Mouse (Mus musculus) embryonic stem cell, embryonic (primary cell): ENCODE measurements at regions not wholly inside any gene's neighbourhood (a gene's known extent, or its start where the extent isn't known, plus 50 kb on each side); places are given as distances from the start of the nearest gene placed in this dataset.
"Not testable (repeated sequence)": the region's sequence is repeated elsewhere in the genome, so short reads cannot be mapped to it uniquely, and the experiment has no call there.

Experiments used
- CTCF ChIA-PET, 4 experiments: fragments of 300-600 bp in 2 of 4; fragments of 350-600 bp in 2 of 4; sonication (Branson Sonifier 250); formaldehyde crosslinking; loops; one replicate each; lab custom pipeline; 2022; ENCODE audit warnings: inconsistent platforms in 2 of 4; lab: Charles Lee
- POLR2A ChIA-PET, 4 experiments: fragments of 300-600 bp in 2 of 4; fragments of 350-600 bp in 2 of 4; sonication (Branson Sonifier 250); formaldehyde crosslinking; loops; one replicate each; lab custom pipeline; 2022; ENCODE audit warnings: antibody characterized with exemption in 4 of 4, inconsistent platforms in 1 of 4; lab: Charles Lee

DNA sequence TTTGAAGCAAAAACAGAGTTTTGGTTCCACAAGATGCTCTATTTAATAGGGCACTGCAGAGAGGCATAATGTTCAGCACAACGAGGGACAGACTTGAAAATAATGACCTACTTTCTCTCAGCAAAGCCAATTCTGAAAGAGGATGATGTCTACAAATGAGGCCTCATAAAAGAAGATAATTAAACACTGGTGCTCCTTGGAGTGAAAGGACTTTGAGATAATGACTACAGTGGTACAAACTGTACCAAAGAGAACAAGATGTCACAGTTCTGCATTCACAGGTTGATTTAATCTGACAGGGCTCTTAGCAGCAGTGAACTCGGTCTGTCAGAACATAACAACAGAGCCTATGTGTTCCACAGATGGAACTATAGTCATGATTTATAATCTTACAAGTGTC lies 305.4 kb downstream of the Hdgfl1 start:
- CTCF ChIA-PET: no interaction called here
- POLR2A ChIA-PET: no interaction called here

DNA sequence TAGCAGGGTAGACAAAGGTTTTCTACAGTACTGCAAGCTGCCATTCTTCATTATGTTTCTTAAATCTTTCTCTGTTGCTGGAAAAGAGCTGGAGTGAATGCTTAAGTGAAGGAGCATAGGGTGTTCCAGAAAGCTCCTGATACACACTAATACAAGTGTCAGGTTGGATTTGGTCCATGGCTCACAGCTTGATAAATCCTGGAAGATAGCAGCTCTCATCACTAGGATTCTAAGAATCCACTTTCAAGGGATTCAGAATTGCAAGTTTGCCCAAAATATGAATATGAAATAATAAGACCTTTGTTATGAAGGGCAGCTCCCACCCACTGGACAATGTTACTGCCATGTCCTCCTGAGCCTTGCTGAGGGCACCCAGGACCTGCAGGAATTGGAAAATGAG lies 305.9 kb downstream of the Hdgfl1 start:
- ChIA-PET CTCF (no interaction called here), POLR2A (no interaction called here)

DNA sequence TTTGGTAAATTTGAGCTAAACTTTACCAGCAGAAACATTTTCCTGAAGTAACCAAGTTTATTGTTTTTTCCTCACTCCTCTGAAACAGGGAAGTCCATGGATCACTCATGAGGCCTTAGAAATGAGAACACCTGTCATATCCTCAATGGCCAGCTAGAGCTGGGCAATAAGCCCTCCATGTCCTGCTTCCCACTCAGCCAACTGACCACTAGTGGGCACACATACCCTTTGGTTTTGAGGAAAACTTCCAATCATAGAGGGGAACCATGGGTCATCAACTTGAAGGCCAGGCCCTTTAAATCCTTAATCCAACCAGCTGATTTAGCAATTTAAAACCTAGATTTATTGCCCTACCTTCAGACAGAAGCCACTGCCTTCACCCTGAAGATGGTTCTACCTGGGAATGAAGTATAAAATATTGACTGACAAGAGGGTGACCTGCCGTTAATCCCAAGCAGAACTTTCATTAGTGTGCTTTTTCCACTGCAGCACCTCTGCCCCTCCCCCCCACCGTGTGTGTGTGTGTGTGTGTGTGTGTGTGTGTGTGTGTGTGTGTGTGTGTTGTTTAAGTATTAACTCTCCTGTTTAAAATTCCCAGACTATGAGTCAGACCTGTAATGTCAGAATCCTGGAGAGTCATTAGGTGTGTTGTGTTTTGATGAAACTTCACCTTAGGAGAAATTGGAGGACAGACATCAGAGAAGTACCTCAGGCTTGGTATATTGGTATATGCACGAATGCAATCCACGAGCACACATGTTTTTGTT lies 312.3 kb downstream of the Hdgfl1 start:
- CTCF ChIA-PET: no interaction called here
- POLR2A ChIA-PET: no interaction called here

DNA sequence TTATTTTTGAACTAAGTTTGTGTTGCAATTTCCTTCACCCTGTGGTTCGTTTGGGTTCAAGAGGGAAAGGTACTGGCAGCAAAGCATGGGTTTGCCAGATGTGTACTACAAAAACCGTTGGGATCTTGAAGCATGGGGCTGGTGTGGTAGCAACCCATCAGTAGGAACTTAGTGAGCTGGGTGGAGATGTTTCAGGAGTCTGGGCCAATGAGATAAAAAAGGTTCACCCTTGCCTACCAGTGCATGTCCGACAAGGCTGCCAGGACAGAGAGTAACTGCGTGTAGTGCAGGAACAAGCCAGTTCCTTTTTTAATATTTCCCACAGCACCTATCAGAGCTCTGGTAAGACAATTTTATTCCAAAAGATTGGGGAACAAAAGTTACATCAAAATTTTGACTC lies 343.3 kb downstream of the Hdgfl1 start:
- POLR2A ChIA-PET: no interaction called here
- CTCF ChIA-PET: no interaction called here

DNA sequence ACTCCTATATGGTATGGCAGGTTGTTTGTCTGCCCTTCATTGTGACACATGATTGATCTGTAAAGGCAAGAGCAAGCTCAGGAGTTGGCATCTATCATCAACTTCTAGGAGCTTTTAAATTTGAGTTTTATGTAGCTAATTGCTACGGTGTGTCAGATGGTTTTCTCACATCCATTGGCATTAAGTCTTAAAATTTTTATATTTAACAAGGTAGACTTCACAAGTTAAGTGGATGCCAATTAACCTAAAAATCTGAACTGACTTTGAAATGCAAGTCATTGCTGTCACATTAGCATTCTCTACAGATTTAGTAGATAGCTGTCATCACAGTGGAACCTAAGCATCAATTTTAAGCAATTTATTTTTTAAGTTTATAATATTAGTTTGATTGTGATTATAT lies 345.5 kb downstream of the Hdgfl1 start:
- POLR2A ChIA-PET: interaction anchor here in 1 of 4 experiments (0.7 kb wide), 1 partner anchor 152 kb away, joined by 5 read pairs; no protein-coding TSS in a partner anchor
- CTCF ChIA-PET: no interaction called here

DNA sequence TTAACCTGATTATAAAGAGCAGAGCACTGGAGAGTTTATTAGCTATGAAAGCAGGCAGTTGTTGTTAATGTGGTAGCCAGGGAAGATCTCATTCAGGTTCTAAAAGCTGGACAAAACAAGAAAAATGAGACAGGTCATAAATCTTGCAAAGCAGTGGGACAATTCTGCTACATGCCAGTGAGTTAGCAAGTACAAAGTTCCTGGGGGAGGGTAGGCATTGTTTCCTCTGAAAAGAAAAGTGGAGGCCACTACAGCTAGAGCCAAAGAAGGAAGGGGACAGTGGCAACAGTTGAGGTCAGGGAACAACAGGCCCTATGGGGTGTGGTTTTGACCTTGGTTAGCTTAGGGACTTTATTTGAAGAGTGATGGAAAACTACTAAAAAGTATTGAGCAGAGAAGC lies 364.2 kb downstream of the Hdgfl1 start:
- ChIA-PET CTCF (no interaction called here), POLR2A (interaction anchor here in 1 of 4 experiments (0.6 kb wide), 1 partner anchor 75 kb away, joined by 3 read pairs; no protein-coding TSS in a partner anchor)

DNA sequence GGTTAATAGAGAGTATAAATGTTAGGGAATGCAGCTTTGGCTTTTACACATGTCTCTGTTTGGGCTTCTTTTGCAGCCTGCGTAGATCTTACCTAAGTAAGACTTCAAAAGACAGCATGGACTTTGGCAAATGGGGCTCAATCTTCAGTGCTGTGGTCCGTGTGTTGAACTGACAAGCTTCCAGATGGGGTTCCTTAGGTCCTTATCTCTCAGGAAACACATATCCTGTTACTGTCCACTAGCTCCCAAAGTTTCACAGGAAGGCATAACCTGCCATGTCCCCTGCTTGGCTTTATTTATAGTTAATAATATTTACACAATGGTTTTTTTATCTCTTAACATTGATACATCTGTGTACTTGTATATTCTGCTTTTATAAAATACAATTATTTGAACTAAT lies 365.3 kb downstream of the Hdgfl1 start:
- ChIA-PET CTCF (no interaction called here), POLR2A (no interaction called here)

DNA sequence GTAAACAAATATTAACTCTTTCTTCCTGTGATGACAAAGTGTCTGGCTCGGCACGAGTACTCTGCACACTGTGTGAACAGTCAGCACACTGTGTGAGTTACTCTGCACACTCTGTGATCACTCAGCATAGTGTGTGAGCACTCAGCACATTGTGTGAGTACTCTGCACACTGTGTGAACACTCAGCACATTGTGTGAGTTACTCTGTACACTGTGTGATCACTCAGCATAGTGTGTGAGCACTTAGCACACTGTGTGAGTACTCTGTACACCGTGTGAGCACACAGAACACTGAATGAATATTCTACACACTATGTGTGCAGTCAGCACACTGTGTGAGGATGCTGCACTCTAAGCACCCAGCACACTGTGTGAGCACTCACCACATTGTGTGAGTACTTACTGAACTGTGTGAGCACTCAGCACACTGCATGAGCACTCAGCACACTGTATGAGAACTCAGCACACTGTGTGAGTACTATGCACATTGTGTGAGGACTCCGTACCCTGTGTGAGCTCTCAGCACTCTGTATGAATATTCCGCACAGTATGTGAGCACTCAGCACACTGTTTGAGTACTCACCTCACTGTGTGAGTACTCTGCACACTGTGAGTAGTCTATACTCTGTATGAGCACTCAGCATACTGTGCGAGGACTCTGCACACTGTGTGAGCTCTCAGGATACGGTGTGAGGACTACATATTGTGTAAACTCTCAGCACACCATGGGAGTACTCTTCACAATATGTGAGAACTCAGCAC lies 381.9 kb downstream of the Hdgfl1 start:
- CTCF ChIA-PET: no interaction called here
- POLR2A ChIA-PET: no interaction called here

DNA sequence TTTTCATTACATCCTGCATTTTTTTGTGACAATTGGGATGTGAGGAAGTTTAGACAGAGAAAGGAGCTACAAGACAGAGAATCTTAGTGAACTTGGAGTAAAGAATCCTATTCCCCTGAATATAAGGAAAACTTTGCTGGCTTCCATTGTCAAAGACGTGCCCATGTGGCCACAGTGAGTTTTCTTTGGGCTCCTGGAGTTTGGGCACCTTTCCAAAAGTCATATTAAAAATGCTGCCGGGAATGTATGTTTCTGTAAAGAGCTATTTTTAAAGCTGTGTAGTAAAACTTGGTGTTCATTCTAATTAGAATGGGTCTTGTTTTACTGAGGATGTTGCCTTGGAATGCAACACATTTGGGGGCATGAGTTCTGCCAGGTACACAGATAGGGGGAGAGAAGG lies 387.3 kb downstream of the Hdgfl1 start:
- POLR2A ChIA-PET: no interaction called here
- CTCF ChIA-PET: no interaction called here

DNA sequence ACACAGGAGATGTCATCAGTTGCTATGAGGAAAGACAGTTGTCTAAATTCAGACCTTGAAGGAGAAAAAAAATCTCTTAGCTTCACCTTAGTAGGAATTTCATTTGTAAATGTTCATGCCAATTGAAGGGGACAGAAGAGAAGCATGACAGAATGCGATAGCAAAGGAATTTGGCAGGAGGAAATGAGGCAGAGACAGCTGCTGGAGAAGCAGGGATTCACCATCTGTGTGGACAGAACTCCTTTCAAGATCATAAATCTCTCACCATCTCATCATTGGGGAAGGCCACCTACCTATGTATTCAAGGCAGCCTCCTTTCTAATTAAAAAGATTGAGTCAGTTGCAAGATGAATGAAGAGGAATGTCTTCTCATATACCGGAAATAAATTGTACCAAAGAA lies 387.8 kb downstream of the Hdgfl1 start:
- CTCF ChIA-PET: no interaction called here

DNA sequence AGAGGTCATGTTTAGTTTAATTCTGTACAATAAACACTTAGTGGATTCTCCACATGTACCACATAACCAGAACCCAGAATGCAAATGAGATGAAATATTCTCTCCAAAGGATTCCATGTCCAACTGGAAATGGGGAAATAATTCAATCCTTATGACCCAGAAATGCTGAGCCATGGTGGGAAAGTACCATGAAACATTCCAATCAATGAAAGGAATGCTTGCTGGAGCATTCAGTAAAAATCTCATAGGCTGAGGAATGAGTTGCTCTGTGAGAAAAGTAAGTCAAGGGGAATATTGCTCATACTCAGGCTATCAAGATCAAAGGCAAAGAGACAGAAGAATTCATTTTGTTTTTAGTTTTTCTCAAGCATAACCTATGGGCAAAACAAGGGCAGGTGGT lies 394.4 kb downstream of the Hdgfl1 start:
- CTCF ChIA-PET: no interaction called here
- POLR2A ChIA-PET: no interaction called here

More for the DNA sequence above, 387.8 kb downstream of the Hdgfl1 start:
- POLR2A ChIA-PET: no interaction called here

DNA sequence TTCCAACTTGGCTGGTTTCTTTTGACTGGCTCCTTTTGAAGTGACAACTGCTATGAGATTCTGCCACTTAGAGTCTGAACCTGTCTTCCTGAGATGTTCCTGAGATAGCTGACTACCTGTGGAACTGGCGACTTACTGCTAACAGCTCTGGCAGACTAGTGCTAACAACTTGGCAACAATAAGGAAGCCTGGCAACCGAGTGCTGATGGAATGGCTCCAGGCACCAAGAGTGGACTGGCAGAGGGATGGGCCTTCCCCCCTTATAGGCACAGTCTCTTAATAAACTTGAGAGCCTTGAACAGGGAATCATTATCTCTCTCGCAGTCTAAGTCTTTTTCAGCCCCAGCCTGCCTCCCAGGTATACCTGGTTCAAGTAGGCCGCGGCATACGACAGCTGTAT lies 404.1 kb downstream of the Hdgfl1 start:
- CTCF ChIA-PET, POLR2A ChIA-PET: not testable (repeated sequence)

DNA sequence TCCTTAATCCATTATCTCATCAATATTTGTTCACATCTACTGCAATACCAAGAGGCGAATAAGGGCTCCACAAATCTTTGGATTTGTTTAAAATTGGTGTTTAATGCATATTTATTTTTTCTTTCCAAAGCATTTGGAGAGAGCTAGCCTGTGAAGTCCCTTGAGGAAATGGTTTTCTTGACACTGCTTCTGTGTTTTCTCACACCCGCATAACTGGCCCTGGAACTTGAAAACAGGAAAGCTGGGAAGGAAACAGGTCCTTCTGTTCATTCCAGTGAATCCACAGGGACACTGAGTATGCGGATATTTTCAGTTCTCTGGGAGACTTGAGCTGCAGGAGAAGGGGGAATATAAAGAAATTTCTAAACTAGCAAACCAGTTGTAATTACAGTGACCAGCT lies 413.6 kb downstream of the Hdgfl1 start:
- CTCF ChIA-PET: no interaction called here
- POLR2A ChIA-PET: no interaction called here

DNA sequence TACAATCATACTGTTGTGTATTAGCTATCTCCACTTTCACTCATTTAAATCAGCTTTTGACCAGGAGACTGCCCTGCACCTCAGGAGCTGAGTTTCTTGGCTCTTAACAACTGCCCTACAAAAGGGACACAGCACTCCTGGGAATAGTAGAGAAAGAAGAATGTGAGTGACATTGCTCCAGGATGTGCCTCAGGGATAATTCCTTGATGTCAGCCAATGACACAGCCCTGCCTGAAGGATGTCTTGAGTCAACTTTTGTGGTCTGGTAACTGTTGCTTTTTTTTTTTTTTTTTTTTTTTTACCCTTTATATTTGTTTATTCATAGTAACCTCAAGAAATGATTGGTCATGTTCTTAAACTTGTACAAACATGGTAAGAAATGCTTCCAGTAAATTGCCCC lies 415.5 kb downstream of the Hdgfl1 start:
- CTCF ChIA-PET: no interaction called here
- POLR2A ChIA-PET: no interaction called here

DNA sequence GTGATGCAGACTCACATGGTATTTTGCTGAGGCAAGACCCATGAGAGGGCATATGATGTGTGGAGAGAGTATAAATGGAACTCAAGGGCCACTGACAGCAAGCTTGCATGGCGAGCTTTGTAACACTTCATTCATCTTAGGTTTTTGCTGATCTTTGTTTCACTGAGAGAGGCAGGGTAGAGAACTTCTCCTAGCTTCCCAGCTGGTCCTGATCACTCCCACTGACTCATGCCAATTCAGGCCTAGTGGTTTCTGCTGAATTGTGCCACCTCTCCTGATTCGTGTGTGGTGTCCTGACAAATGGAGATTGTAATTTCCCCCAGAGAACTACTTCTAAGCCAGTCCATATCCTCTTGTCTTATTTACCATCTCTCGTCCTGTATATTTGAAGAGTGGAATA lies 419.5 kb downstream of the Hdgfl1 start:
- ChIA-PET POLR2A (no interaction called here), CTCF (no interaction called here)

DNA sequence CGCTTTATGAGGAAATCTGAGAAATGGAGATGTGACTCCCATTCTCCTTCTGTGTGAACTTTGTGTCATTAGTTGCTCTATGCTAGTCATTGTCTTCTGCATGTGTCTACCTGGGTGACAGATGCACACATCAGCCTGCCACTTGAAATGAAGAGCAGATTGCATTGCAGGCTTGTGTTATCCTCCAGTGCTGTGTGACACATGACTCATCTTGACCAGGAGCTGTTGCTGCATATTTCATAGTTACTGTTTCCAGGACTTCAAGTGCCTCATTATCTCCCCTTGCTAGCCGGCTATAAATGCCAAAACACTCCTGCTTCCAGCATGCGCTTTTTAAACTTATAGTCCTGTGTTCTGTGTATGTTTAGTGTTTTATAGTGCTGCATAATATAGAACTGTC lies 431.2 kb downstream of the Hdgfl1 start:
- CTCF ChIA-PET: no interaction called here
- POLR2A ChIA-PET: no interaction called here

DNA sequence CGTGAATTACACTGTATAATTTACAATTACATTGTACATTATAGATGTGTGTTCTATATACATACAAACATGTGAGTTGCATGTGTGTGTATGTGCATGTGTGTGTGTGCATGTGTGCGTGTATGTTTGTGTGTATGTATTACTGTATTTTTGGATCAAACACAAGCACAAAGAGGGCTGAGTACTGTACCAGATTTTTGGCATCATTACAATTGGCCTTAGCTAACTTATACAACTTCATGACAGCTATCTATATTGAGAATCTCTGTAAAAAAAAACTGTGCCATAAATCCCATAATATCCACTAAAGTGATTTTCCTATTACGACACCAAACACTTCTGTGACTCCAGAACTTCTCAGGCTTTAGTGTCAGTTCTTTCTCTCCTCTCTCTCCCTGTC lies 444.9 kb downstream of the Hdgfl1 start:
- POLR2A ChIA-PET: no interaction called here
- CTCF ChIA-PET: no interaction called here

DNA sequence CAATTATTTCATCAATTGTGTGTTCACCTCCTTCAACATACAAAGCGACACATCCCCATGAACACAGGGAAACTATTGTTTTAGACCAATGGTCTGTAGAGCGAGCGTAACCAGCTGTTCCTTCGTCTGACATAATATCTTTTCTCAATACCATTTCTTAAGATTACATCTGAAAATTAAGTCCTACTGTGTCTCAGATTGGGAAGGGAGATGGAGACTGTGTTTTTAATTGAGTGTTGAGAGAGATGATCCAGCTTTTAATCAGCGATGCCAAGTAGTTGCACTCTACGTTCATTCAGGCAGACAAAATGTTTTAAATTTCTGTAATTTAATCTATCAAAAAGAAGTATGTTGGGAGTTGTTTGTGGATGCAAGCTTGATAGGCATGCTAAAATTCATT lies 445.3 kb downstream of the Hdgfl1 start:
- ChIA-PET CTCF (no interaction called here), POLR2A (no interaction called here)

DNA sequence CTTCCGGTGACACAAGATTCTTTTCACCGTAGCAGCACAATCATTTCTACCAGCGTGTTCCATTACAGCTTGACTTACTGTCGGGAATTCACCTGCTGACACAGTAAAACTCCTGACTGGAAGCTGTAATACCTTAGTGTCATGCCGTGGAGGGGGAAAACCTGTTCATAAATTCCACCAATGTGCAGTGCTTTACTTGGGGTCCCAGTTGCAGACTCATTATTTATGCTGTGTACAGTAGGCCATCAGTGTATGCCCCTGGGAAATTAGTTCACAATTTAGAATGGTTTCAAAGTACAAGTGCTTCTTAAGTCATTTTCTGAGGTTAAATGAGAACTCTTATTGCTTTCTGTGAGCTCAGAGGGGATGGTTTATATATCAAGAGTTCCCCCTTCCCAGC lies 451.4 kb downstream of the Hdgfl1 start:
- POLR2A ChIA-PET: no interaction called here
- CTCF ChIA-PET: no interaction called here

DNA sequence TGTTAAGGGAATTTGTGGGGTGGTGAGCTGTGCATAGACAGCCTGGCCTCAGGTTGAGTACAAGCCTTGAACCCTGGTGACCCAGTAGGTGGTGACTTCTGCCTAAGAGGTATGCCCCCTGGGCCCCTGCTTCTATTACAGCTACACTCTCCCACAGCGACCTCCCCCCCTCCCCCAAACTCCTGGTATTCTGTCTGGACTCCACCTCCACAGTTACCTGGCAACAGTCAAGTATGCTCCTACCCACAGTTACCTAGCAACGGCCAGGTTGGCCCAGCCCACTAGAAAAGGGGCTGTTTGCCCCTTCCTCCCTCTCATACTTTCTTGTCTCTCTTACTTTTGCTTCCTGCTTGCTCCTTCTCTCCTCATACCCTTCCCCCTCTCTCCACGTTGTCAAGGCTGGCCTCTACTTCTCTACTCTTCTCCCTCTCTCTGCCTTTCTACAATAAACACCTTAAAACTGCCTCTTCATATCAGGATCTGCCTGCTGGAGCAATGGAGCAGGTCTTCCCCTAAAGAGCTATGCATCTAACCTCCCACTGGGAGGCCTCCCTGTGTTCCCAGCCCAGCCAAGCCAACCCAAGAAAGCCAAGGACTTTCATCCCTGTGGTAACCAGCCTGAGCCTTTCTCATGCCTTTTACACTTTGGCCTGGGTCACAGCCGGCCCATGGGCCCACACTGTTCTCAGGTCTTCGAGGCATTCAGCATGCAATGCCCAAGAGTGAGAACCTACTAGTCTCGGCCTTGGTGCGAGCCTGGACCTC lies 457.5 kb downstream of the Hdgfl1 start:
- POLR2A ChIA-PET: no interaction called here
- CTCF ChIA-PET: no interaction called here
